Mouse (Mus musculus) midbrain, embryonic 10.5 days (tissue): ENCODE results near the gene Gsta4. TPM values are rescaled to one million over a fixed set of nuclear protein-coding genes. Genes with fewer than 3 reads are reported as not detected.

Experiments used
- DNase-seq: peaks from one replicate; pipeline ENCODE4 v3.0.0-alpha.2; 2017; ENCODE audit warnings: low spot score
- H3K27ac ChIP-seq: fragments of 300-500 bp; sonication (generic); replicated peaks from 2 replicates; pipeline ENCODE4 v1.5.1; 2016; ENCODE audit warnings: mild to moderate bottlenecking
- H3K27me3 ChIP-seq: fragments of 300-500 bp; sonication (generic); 2 replicates; pipeline ENCODE4 v1.6.1; 2016; ENCODE audit warnings: low read depth, mild to moderate bottlenecking; ENCODE audit not compliant: poor library complexity, severe bottlenecking
- H3K36me3 ChIP-seq: fragments of 300-500 bp; sonication (generic); 2 replicates; pipeline ENCODE4 v1.6.1; 2016; ENCODE audit warnings: mild to moderate bottlenecking, moderate library complexity
- H3K4me1 ChIP-seq: fragments of 300-500 bp; sonication (generic); 2 replicates; pipeline ENCODE4 v1.6.1; 2016
- H3K4me3 ChIP-seq: fragments of 300-500 bp; sonication (generic); 2 replicates; pipeline ENCODE4 v1.5.1; 2016; ENCODE audit warnings: mild to moderate bottlenecking, moderate library complexity
- H3K9me3 ChIP-seq: fragments of 300-500 bp; sonication (generic); replicated peaks from 2 replicates; pipeline ENCODE4 v1.6.1; 2016; ENCODE audit warnings: mild to moderate bottlenecking
- WGBS: fragments of 180-500 bp; shearing (Covaris S2); methylation state at CpG from one replicate; pipeline ENCODE4 v1.1.7; 2016; 5-methylcytosine and 5-hydroxymethylcytosine counted together
- polyA plus RNA-seq: library from polyadenylated mRNA; unstranded; fragments of >200 nt; fragmentation: Nextera tagmentation; extraction: Ambion mirVana; gene quantifications from 2 replicates; pipeline ENCODE4 v1.2.1, GENCODE M21; 2016

Gene Gsta4
- polyA plus RNA-seq, 1 experiment from 2014 or later = 53.6 TPM

- Histone ChIP-seq H3K27me3 (peaks cover 28% of the 10 kb centered on the region; the same call in 1 of the 2 replicates), H3K27ac (no peak overlapping the region; the same call in 1 of the 2 replicates), H3K36me3 (no peaks in the 10 kb centered on the region), H3K4me3 (peak overlapping the region; percentile 56), H3K4me1 (peaks cover 51% of the 10 kb centered on the region), H3K9me3 (no peaks in the 10 kb centered on the region)
- DNase-seq = peak; percentile 17
- WGBS = 2% methylated on average over 19 of the region's 19 CpGs
Measured at GRCm38 (mm10) chr9:78190651-78191634, 8.4 kb downstream of the Gsta4 start.

- Histone ChIP-seq H3K4me3 (peak overlapping the region; percentile 56), H3K27me3 (peaks cover 28% of the 10 kb centered on the region; the same call in 1 of the 2 replicates), H3K9me3 (no peaks in the 10 kb centered on the region), H3K4me1 (peaks cover 51% of the 10 kb centered on the region), H3K27ac (peak overlapping the region; percentile 14), H3K36me3 (no peaks in the 10 kb centered on the region)
- under 1% methylated on average over 18 of the region's 18 CpGs for WGBS
- peak; percentile 71 for DNase-seq
Measured at GRCm38 (mm10) chr9:78191736-78192135, 9.2 kb downstream of the Gsta4 start.

GRCm38 (mm10) chr9:78193902-78194597 is 11.5 kb downstream of the Gsta4 start:
- H3K36me3 ChIP-seq = no peaks in the 10 kb centered on the region
- peaks cover 19% of the 10 kb centered on the region; the same call in 1 of the 2 replicates for H3K27me3 ChIP-seq
- H3K27ac ChIP-seq = no peak overlapping the region
- peak; percentile 44 for DNase-seq
- WGBS = 51% methylated on average over 9 of the region's 9 CpGs
- no peak overlapping the region for H3K4me3 ChIP-seq
- no peaks in the 10 kb centered on the region for H3K9me3 ChIP-seq
- H3K4me1 ChIP-seq = peaks cover 51% of the 10 kb centered on the region

GRCm38 (mm10) chr9:78195034-78195433 is 12.5 kb downstream of the Gsta4 start:
- no peak for DNase-seq
- peaks cover 9% of the 10 kb centered on the region; the same call in 1 of the 2 replicates for H3K27me3 ChIP-seq
- no peak overlapping the region for H3K4me3 ChIP-seq
- peaks cover 51% of the 10 kb centered on the region for H3K4me1 ChIP-seq
- WGBS = 84% methylated on average over 11 of the region's 11 CpGs
- no peak overlapping the region for H3K27ac ChIP-seq
- H3K9me3 ChIP-seq = no peaks in the 10 kb centered on the region
- no peaks in the 10 kb centered on the region for H3K36me3 ChIP-seq

DNA sequence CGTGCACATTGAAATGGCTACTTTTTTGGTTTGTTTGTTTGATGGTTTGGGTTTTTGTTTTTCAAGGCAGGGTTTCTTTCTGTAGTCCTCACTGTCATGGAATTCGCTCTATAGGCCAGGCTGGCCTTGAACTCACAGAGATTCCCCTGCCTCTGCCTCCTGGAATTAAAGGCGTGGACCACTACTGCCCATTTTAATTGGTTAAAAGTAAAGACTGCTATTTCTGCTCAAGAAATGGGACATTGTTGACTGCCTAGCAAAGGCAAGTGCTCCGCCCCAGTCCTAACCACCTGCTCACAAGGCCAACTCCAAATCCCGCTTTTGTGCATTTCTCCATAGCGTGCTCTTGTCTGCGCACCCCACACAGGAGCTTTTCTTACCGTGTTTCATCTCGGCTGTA is 15.2 kb downstream of the Gsta4 start:
- Histone ChIP-seq H3K27me3 (no peaks in the 10 kb centered on the region), H3K36me3 (no peaks in the 10 kb centered on the region), H3K27ac (no peak overlapping the region), H3K4me1 (peaks cover 24% of the 10 kb centered on the region), H3K9me3 (no peaks in the 10 kb centered on the region), H3K4me3 (no peak overlapping the region)
- DNase-seq = no peak
- 95% methylated on average over 9 of the region's 9 CpGs for WGBS

DNA sequence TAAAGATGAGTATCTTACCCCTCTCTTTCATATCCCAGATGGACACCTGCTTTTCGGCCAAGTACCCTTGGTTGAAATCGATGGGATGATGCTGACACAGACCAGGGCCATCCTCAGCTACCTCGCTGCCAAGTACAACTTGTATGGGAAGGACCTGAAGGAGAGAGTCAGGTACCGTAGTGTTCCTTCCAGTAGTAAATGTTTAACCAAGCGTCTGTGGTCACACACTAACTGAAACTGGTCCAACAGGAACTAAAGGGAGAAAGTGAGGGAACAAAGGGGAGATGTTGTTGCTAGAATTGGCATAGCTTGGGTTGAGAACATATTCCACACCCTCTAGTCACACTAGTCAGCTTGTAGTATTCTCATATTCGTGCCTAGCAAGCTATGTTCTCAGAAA is 21.6 kb downstream of the Gsta4 start:
- Histone ChIP-seq H3K9me3 (no peaks in the 10 kb centered on the region), H3K27ac (no peak overlapping the region), H3K4me1 (no peaks in the 10 kb centered on the region), H3K36me3 (peaks cover 8% of the 10 kb centered on the region), H3K4me3 (no peak overlapping the region), H3K27me3 (no peaks in the 10 kb centered on the region)
- DNase-seq = no peak
- 90% methylated on average over 6 of the region's 6 CpGs for WGBS

- peaks cover 14% of the 10 kb centered on the region for H3K36me3 ChIP-seq
Measured at GRCm38 (mm10) chr9:78208956-78209355, 26.4 kb downstream of the Gsta4 start.

DNA sequence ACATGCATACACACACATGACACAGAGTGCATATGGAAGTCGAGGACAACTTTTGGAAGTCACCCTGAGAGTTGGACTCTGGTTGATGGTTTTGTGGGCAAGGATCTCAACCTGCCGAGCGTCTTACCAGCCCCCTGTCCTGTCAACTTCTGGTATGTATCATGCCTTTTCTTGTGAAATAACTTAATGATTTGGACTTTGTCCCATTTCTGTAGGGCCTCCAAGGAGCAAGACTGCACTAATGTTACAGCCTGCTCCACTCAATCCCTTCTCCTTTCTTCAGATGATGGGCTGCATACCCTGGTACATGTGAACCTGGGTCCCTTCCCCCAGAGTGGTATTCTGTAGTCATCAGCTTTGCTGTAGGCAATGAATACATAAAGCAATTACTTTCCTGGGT is 27.5 kb downstream of the Gsta4 start:
- Histone ChIP-seq H3K4me3 (no peak overlapping the region), H3K4me1 (no peaks in the 10 kb centered on the region), H3K36me3 (peaks cover 14% of the 10 kb centered on the region), H3K27ac (no peak overlapping the region), H3K27me3 (no peaks in the 10 kb centered on the region), H3K9me3 (no peaks in the 10 kb centered on the region)
- WGBS = 90% methylated on average over 3 of the region's 3 CpGs
- DNase-seq = no peak

More at GRCm38 (mm10) chr9:78208956-78209355, 26.4 kb downstream of the Gsta4 start:
- no peaks in the 10 kb centered on the region for H3K27me3 ChIP-seq
- no peak for DNase-seq
- H3K27ac ChIP-seq = no peak overlapping the region
- H3K4me3 ChIP-seq = no peak overlapping the region
- WGBS = 78% methylated on average over 4 of the region's 4 CpGs
- no peaks in the 10 kb centered on the region for H3K9me3 ChIP-seq
- no peaks in the 10 kb centered on the region for H3K4me1 ChIP-seq

GRCm38 (mm10) chr9:78210821-78211220 is 28.2 kb downstream of the Gsta4 start:
- Histone ChIP-seq H3K4me3 (no peak overlapping the region), H3K27ac (no peak overlapping the region), H3K9me3 (no peaks in the 10 kb centered on the region), H3K27me3 (no peaks in the 10 kb centered on the region), H3K36me3 (peaks cover 11% of the 10 kb centered on the region), H3K4me1 (no peaks in the 10 kb centered on the region)
- WGBS = 93% methylated on average over 2 of the region's 2 CpGs
- no peak for DNase-seq

DNA sequence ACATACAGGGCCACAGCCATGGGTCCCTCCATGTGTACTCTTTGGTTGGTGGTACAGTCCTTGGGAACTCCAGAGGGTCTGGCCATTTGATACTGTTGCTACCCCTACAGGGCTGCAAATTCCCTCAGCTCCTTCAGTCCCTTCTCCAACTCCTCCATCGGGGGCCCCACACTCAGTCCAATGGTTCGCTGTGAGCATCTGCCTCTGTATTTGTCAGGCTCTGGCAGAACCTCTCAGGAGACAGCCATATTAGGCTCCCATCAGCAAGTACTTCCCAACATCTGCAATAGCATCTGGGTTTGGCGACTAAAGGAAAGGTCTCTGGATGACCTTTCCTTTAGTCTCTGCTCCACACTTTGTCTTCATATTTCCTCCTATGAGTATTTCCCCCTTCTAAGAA is 28.9 kb downstream of the Gsta4 start:
- H3K4me3 ChIP-seq = no peak overlapping the region
- DNase-seq = no peak
- H3K4me1 ChIP-seq = no peaks in the 10 kb centered on the region
- no peak overlapping the region for H3K27ac ChIP-seq
- H3K27me3 ChIP-seq = no peaks in the 10 kb centered on the region
- 93% methylated on average over 3 of the region's 3 CpGs for WGBS
- H3K36me3 ChIP-seq = peaks cover 11% of the 10 kb centered on the region
- no peaks in the 10 kb centered on the region for H3K9me3 ChIP-seq

DNA sequence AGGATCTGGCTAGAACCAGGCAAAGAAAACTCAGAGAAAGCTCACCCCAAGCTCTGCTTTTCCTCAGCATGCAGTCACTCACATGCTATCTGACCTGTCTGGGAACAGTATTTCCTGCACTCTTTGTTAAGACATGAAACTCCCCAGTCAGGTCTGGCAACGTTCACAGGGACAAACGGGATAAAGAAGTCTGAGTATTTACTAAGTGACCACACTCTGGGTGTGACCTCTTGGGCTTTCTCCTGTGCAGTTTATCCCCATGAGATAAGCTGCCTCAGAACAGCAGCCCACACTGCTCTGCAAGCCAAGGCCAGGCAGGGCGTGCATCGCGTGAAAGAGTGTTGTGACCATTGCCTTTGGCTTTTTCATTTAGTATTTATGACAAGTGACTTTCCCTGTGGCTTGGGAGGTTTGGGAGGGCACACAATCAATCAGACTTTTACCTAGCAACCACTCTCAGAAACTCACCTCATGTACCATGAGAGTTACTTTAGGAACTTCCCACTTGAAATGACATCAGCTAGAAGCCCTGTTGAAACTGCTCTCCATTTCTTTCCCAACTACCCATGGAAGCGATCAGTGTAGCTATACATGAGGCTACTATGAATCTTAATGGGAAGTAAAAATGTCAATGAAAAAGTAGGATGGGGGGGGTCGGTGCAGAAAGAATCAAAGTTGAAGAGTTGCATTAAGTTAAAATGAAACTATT is 29.9 kb downstream of the Gsta4 start:
- Histone ChIP-seq H3K4me1 (no peaks in the 10 kb centered on the region), H3K27me3 (no peaks in the 10 kb centered on the region), H3K4me3 (no peak overlapping the region), H3K9me3 (no peaks in the 10 kb centered on the region), H3K27ac (no peak overlapping the region), H3K36me3 (peaks cover 11% of the 10 kb centered on the region)
- no peak for DNase-seq
- 87% methylated on average over 7 of the region's 7 CpGs for WGBS

- DNase-seq = no peak
- Histone ChIP-seq H3K27ac (no peak overlapping the region), H3K4me1 (no peaks in the 10 kb centered on the region), H3K36me3 (no peaks in the 10 kb centered on the region), H3K27me3 (no peaks in the 10 kb centered on the region), H3K9me3 (no peaks in the 10 kb centered on the region), H3K4me3 (no peak overlapping the region)
- WGBS = 86% methylated on average over 4 of the region's 4 CpGs
Measured at GRCm38 (mm10) chr9:78217074-78217473, 34.5 kb downstream of the Gsta4 start.
